Mouse (Mus musculus): Measurements from ENCODE around the gene Tfap2b.

GRCm38 (mm10) chr1:19219381-19219780, 10.7 kb downstream of the Tfap2b start:
- TF ChIP-seq GATA1 (IDR thresholded peaks at IDR 0.05; ENCODE audit: borderline replicate concordance, low read length), result no peak
- no peak for TF ChIP-seq FLI1 (IDR thresholded peaks at IDR 0.05; ENCODE audit: low read length)

All from megakaryocyte, embryonic 14.5 days (primary cell).